Mouse (Mus musculus) E14TG2a.4 (cell line): Measurements from ENCODE around the gene Snx10.

Experiments used
- CTCF ChIP-seq: conservative IDR thresholded peaks from 2 replicates; pipeline ENCODE4 v1.5.1; 2014; ENCODE audit warnings: low read length
- NANOG ChIP-seq: IDR thresholded peaks from 2 replicates; pipeline ENCODE4 v1.6.1; 2014; ENCODE audit warnings: borderline replicate concordance, low read length, mixed read lengths
- POU5F1 ChIP-seq: IDR thresholded peaks from 2 replicates; pipeline ENCODE4 v1.6.1; 2014; ENCODE audit warnings: low read length, borderline replicate concordance

- TF ChIP-seq CTCF, result no peak
- no peak for TF ChIP-seq NANOG
- TF ChIP-seq POU5F1, result no peak
Observed at GRCm38 (mm10) chr6:51486731-51487130, 37.0 kb upstream of the Snx10 start.
